In genomic region chr6:7692884-7693585, GRCm38 (mm10) we compare ENCODE assay signal across 8 mouse cellular contexts. TPM values are rescaled to one million over a fixed set of nuclear protein-coding genes. Genes with fewer than 3 reads are reported as not detected.
DNase-seq lines count a peak whose midpoint lies in the region; ATAC-seq lines count a peak whose summit lies in the region.

Gene Asns (minus strand): TSS chr6:7693254.

- H3K9me3 ChIP-seq in hindbrain, embryonic 14.5 days (ENCODE audit: control insufficient read depth, low read length): no peaks in the 10 kb centered on the region

- H3K27ac ChIP-seq in hindbrain, embryonic 14.5 days: peak within 1 kb of the TSS; percentile 76

- 0 out of 2 replicates have a peak, but pooled peaks cover 3% of the 10 kb centered on the region for H3K4me1 ChIP-seq in hindbrain, embryonic 14.5 days (replicated peaks; ENCODE audit: control insufficient read depth, insufficient read depth, low read length)

- WGBS in hindbrain, embryonic 14.5 days: 1% methylated on average over 51 of the region's 51 CpGs

- H3K9ac ChIP-seq in hindbrain, embryonic 14.5 days: peak within 1 kb of the TSS; percentile 79

- H3K27me3 ChIP-seq in hindbrain, embryonic 14.5 days (ENCODE audit: control insufficient read depth, insufficient read depth, low read length): no peaks in the 10 kb centered on the region

- peak; percentile 95 for ATAC-seq in hindbrain, embryonic 14.5 days (ENCODE audit: low FRiP score)

- peak within 1 kb of the TSS; percentile 86 for H3K4me3 ChIP-seq in hindbrain, embryonic 14.5 days (replicated peaks; ENCODE audit: low read length)

- H3K36me3 ChIP-seq in hindbrain, embryonic 14.5 days (replicated peaks; ENCODE audit: control insufficient read depth, insufficient read depth): no peaks in the 10 kb centered on the region

- H3K4me2 ChIP-seq in hindbrain, embryonic 14.5 days (replicated peaks): peak within 1 kb of the TSS; percentile 82

- peak; percentile 92 for DNase-seq in R1 (ENCODE audit: low read depth, low spot score)
- peak; percentile 91 to 93 for DNase-seq in cerebellum, postnatal 14 days
- DNase-seq in frontal cortex, postnatal 25 days (ENCODE audit: low spot score in 2 of 2): peak; percentile 74 to 76
- DNase-seq in hindbrain, embryonic 14.5 days (ENCODE audit: low spot score): peak; percentile 84
- peak; percentile 72 to 82 for DNase-seq in layer of hippocampus, postnatal 25 days (ENCODE audit: extremely low spot score in 1 of 2, low spot score in 1 of 2)
- DNase-seq in lung, postnatal 14 days: peak; percentile 70
- DNase-seq in ovary, postnatal 36 days (ENCODE audit: low spot score): peak; percentile 74
- peak; percentile 72 for DNase-seq in thymus, postnatal 14 days

RNA-seq across cellular contexts. Expression of gene Asns, which starts in this region (rescaled TPM):
- 118 and 127 TPM in 2 replicates for polyA plus RNA-seq in hindbrain, embryonic 14.5 days (2014; fragmentation: Nextera tagmentation; extraction: Ambion mirVana)
- 100 to 1,000 TPM in 1 of 2 experiments, 10 to 100 TPM in 1; 96.0 to 105 TPM for total RNA-seq in layer of hippocampus, postnatal 25 days (2021)

Comparison
In these comparisons a context has a peak if more than half of its experiments do, and no peak if none do; other contexts are left out.
1. Peak in every context shown above with its lines: DNase-seq, ATAC-seq, H3K4me3 ChIP-seq and H3K27ac ChIP-seq.